Mouse (Mus musculus) kidney, adult 8-10 months (tissue): Measurements from ENCODE around the gene Pdcd2l.

Experiments used
- DNase-seq, 2 experiments: peaks; one replicate each; pipeline ENCODE4 v3.0.0; 2022

Pdcd2l gene

GRCm38 (mm10) chr7:34196132-34197128 lies at the start of gene Pdcd2l:
Pdcd2l (minus strand) TSS chr7:34196661.
- peak; percentile 87 to 93 for DNase-seq

- no peak for DNase-seq
Measured at GRCm38 (mm10) chr7:34242176-34242575, 45.7 kb upstream of the Pdcd2l start.

DNA sequence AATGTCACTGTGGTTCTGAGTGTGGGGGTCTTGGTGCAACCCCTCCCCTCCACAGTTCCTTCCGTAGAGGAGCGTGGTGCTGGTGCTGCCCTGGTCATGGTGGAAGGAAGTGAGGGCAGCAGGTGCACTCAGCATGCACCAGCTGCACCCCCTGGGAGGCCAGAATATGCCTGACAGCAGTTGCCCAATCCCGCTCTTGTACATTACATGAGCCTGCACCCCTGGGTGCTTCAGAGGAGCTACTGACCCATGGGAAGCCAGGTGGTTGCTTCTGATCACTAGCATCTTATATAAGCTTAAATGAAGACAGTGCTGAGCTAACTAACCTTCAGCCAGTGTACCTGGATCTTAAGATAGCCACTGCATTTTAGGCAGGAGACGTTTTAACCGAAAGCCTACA lies 41.6 kb upstream of the Pdcd2l start:
- no peak for DNase-seq

GRCm38 (mm10) chr7:34235602-34236001 lies 39.1 kb upstream of the Pdcd2l start:
- DNase-seq: no peak

DNA sequence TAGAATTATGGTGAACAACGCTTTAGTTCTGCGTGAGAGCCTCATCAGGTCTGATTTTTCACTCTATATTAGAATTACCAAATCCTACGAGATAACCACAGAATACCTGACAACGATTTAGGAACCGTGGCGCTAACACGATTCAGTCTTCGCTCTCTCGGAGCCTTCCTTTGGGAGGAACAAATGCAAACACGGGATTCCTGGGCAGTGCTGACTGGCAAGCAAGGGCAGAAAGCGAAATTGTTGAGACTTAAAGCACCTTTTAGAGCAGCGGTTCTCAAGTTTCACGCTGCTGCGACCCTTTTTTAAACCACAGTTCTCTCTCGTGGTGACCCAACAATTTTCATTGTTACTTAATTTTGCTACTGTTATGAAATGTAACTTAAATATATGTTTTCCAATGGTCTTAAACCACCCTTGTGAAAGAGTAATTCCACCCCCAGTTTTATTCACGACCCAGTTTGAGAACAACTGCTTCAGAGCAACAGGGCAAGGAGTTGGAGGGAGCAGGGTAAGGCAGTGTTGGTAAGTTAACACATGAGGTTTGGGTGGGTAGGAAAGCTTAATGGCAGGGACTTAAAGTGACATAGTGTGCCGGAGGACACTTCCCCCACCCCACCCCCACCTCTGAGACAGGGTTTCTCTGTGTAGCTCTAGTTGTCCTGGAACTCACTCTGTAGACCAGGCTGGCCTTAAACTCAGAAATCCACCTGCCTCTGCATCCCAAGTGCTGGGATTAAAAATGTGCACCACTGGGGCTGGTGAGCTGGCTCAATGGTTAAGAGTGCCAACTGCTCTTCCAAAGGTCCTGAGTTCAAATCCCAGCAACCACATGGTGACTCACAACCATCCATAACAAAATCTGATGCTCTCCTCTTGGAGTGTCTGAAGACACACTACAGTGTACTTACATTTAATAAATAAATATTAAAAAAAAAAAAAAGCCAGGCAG lies 38.4 kb upstream of the Pdcd2l start:
- DNase-seq: no peak

GRCm38 (mm10) chr7:34233909-34234609 lies 37.6 kb upstream of the Pdcd2l start:
- DNase-seq: peak; percentile 100

- DNase-seq: no peak
Measured at GRCm38 (mm10) chr7:34232785-34233725, 36.6 kb upstream of the Pdcd2l start.

DNA sequence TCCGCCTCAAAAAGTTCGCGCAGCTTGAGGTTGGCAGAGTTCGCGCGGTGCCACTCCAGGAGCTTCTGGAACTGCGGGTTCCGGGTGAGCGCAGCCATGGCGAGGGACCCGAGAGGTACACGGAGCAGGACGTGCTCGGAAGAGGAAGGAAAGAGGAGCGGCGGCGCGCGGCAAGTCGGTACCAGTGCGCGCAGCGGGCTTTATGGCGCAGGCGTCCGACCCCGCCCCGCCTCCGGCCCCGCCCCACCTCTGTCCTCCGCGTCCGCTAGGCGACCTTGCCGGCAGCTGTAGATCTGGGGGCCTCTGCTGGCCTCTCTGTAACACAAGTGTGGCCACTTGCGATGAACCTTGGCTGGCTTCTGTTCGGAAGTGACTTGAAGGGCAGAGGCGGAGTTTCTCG lies 33.7 kb upstream of the Pdcd2l start, which contains the start of gene Gpi1:
Gene Gpi1, minus strand, starts transcription at position 221 of the 400 bp plus-strand sequence.
- DNase-seq: peak; percentile 80 to 84

DNA sequence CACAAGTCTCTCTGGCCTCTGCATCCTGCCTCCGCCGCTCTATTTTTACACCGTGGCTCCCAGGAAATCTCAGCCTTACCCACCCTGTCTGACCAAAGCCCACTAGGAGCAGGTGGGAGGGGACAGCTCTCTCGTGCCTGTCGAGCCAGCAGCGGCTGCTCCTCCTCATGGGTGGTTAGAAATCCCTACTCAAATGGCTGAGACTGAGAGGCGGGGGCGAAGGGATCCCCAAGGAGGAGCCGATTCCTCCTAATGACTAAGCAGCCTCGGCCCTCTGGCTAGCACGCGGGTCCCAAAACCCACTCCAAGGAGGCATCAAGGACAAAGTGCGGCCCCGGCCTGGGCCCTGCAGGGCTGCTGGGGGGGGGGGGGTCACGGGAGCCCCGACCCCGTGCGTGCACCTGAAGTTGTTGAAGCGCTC lies 33.2 kb upstream of the Pdcd2l start:
- DNase-seq: peak; percentile 40 to 57

GRCm38 (mm10) chr7:34229153-34229552 lies 32.7 kb upstream of the Pdcd2l start:
- no peak for DNase-seq

- DNase-seq: no peak
Measured at GRCm38 (mm10) chr7:34228641-34229040, 32.2 kb upstream of the Pdcd2l start.

- no peak for DNase-seq
Measured at GRCm38 (mm10) chr7:34226846-34227245, 30.4 kb upstream of the Pdcd2l start.

- peak; percentile 29 to 35 for DNase-seq
Measured at GRCm38 (mm10) chr7:34226086-34226485, 29.6 kb upstream of the Pdcd2l start.

GRCm38 (mm10) chr7:34224308-34224707 lies 27.8 kb upstream of the Pdcd2l start:
- no peak for DNase-seq

DNA sequence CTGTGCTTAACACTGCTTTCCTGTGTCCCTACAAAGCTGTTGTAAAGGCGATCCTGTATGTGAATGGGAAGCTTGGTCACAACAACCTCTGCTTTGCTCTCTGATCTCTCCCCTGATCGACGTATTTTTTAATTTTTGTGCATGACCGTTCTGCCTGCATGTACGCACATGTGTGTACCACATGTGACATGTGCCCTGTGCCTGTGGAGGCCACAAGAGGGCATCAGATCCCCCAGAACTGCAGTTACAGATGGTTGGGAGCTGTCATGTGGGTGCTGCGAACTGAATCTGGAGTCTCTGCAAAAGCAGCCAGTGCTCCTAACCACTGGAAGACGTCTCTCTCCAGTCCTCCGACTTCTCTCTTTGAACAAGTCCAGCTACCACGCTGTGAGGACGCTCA lies 25.9 kb upstream of the Pdcd2l start:
- no peak for DNase-seq

DNA sequence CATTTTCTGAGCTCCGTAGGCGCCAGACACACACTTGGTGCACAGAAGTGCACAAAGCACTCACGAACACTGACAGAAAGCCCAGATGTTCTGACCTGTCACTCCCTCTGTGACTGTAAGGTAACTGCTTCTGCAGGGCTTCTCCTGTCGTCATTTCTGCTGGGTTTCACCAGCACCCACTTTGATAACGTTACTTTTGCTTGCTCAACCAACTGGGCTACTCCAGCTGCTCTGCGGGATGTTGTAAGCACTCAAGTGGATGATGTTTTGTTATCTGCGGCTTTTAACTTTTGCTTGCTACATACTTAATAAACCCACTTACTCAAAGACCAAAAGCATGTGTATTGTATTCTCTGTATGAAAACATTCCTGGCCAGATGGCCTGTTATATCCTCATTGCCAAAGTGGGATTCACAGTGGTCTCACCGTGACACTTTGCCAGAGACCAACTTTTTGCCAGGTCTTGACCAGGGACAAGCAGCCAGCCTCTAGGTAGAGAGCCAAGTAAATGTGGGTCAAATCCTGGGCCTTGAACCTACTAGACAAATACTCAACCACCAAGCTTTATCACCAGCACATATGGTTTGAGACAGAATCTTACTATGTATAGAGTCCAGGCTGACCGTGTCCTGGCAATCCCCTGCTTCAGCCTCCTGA lies 25.3 kb upstream of the Pdcd2l start:
- no peak for DNase-seq

GRCm38 (mm10) chr7:34218496-34218895 lies 22.0 kb upstream of the Pdcd2l start:
- no peak for DNase-seq

DNA sequence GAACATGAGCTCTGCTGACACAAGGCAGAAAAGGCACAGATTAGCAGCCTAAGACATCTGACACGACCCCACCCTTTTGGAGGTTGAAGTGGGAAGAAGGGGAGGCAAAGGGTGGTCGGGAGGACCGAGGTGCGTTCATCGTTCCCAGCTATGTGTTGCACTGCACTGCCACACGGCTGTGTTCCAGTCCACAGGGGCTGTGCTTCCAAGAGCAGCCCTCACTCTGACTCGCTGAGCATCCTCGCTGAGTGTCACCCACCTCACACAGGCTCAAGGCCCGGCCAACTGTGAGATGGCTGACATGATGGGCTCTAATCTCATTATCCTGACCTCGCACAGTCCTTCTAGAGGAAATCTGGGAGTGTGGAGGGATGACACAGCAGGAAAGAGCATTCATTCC lies 20.0 kb upstream of the Pdcd2l start:
- DNase-seq: no peak

DNA sequence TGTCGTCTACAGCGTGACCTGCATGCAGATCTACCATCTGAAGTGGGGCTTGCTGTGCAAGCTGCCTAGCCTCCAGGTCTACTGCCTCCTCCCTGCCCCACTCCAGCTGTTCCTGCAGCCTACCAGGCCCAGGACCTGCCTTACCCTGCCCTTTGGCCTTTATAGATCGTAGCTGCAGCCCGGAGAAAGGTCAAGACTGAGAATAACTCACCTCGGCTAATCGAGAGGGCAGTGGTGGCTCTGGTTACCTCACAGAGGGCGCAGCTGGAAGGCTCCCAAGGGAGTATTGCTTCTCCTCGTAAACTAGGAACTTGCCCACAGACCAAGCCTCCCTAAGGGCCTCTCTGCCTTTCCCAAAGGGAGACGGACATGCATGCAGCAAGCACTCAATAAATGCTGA lies 19.0 kb upstream of the Pdcd2l start:
- DNase-seq: no peak

DNA sequence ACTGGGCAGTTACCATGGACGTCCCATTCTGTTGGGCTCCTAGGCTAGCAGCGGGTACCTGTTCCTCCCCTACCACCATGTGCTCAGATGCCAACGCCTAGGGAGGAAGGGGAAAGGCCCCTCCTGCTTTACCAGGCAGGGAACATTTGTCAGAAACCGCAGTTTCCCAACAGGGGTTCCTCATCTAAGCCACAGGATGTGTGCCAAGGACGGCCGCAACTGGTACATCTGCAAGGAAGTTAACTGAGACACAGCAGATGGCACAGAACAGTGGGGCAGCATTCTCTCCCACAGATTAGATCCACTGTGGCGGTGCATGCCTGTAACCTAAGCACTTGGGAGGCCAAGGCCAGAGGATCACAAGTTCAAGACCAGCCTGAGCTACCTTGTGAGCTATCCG lies 18.2 kb upstream of the Pdcd2l start:
- no peak for DNase-seq

- no peak for DNase-seq
Measured at GRCm38 (mm10) chr7:34213281-34213680, 16.8 kb upstream of the Pdcd2l start.
